Mouse (Mus musculus): ENCODE results near the gene Adcy9.

Gene Adcy9

DNA sequence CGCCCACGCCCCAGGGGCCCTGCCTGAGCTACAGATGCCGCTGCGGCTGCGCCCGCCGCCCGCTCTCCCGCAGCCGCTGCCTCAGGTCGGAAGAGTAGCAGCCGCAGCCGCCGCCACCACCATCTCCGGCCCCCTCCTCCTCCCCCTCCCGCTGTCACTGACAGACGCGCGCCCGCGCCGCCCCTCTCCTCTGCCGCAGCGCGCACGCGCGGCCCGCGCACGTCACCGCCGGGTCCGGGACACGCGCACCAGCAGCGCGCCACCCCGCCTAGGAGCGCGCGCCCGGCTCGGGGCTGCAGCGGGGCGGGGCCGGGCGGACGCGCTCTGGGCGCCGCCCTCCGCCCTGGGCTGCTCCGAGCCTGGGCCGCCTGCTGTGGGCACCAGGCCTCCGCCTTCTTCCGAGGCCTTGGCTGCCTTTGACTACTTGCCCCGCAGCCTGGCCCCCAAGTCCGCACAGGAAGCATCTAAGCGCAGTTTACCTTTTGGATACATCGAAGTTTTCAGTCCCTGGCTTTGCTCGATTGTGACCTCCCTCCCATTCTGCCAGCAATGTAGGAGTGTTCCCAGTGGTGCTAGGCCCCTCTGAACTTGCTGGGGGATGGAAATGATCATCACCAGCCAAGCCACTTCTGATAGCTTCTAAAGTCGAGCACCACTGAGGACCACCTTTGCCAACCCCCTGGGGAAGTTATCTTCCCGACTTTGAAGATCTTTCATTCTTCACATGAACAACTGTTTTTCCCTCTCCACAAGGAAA lies at the start of gene Adcy9:
Adcy9 (minus strand) TSS at position 201 of the 757 bp plus-strand sequence.
- peak; percentile 86 for DNase-seq (ENCODE audit: low read depth)

GRCm38 (mm10) chr16:4469599-4470352 lies 49.5 kb upstream of the Adcy9 start:
- DNase-seq (ENCODE audit: low read depth), result peak; percentile 58

DNA sequence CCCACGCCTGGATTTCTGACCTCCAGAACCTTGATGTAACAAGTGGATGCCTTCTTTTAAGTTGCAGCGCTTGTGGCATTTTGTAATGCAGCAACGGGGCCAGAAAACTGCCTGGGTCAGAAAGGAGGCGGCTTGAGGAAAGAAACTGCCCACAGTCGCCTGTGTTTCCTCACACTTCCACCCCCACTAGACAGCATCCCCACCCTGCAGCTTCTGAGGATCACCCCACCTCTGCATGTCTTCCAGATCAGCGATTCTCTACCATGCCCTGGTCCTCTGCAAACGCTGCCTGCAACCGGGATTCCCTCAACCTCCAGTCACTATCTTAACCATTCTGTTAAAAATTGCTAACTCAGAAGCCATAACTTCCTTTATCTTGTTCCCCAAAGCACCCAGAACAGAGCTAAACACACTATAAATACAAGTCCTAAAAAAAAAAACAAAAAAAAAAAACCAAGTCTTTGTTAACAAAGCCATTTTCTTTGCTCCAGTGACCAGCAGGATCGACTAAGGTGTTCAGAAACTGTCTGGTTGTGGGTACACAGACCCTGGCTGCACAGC lies 44.3 kb upstream of the Adcy9 start:
- no peak for DNase-seq (ENCODE audit: low read depth)

DNA sequence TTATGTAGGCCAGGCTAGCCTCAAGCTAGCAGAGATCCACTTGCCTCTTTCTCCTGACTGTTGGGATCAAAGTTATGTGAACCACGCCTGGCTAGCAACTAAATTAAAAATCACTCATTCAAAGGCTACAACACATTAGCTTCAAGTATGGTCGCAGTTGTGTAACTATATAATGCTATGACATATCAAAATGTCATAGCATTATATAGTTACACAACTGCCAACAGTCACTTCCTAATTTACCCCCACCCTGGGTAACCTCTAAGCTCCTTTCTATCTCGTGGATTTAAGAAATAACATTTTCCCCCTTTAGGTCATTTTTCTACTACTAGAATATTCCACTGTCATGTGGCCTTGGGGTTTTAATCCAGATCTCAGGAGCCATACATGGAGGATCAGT lies 37.6 kb upstream of the Adcy9 start:
- DNase-seq (ENCODE audit: low read depth), result no peak

- no peak for DNase-seq (ENCODE audit: low read depth)
Observed at GRCm38 (mm10) chr16:4456391-4456790, 36.1 kb upstream of the Adcy9 start.

DNA sequence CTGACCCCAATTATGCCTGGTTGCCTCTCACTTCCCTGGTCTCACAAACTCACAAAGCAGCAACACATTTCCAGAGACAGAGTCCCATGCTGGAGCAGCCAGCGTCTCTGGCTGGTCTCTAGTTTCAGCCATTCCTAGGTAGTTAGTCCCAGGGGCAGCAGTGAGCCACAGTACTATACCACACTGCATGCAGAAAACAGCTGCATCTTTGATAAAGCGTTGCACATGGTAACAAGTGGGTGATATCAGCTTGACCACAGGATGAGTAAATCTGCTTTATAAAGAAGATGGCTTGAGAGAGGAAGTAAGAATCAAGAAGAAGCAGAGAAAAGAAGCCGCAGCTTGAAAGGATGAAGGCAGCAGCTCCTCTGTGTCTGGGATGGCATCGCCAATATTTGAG lies 35.4 kb upstream of the Adcy9 start:
- no peak for DNase-seq (ENCODE audit: low read depth)

DNA sequence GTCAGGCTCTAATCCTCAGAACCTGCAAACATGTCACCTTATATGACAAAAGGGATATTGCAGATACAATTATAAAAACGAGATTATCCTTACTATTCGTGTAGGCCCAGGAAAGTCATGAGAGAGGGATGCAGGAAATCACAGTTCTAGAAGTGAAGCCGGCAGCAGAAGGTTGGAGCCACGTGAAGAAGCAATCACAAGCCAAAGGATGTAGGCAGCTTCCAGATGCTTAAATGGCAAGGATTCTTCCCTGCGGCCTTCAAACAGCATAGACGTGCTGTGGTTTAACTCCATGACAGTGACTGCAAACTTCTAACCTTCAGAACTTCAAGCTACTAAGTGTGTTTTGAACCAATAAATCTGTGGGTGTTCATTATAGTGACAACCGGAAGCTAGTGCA lies 34.3 kb upstream of the Adcy9 start:
- DNase-seq (ENCODE audit: low read depth), result no peak

GRCm38 (mm10) chr16:4449418-4449817 lies 29.1 kb upstream of the Adcy9 start:
- DNase-seq (ENCODE audit: low read depth), result no peak

GRCm38 (mm10) chr16:4448235-4448634 lies 27.9 kb upstream of the Adcy9 start:
- no peak for DNase-seq (ENCODE audit: low read depth)

- no peak for DNase-seq (ENCODE audit: low read depth)
Observed at GRCm38 (mm10) chr16:4446395-4446794, 26.1 kb upstream of the Adcy9 start.

- no peak for DNase-seq (ENCODE audit: low read depth)
Observed at GRCm38 (mm10) chr16:4444378-4444777, 24.1 kb upstream of the Adcy9 start.

DNA sequence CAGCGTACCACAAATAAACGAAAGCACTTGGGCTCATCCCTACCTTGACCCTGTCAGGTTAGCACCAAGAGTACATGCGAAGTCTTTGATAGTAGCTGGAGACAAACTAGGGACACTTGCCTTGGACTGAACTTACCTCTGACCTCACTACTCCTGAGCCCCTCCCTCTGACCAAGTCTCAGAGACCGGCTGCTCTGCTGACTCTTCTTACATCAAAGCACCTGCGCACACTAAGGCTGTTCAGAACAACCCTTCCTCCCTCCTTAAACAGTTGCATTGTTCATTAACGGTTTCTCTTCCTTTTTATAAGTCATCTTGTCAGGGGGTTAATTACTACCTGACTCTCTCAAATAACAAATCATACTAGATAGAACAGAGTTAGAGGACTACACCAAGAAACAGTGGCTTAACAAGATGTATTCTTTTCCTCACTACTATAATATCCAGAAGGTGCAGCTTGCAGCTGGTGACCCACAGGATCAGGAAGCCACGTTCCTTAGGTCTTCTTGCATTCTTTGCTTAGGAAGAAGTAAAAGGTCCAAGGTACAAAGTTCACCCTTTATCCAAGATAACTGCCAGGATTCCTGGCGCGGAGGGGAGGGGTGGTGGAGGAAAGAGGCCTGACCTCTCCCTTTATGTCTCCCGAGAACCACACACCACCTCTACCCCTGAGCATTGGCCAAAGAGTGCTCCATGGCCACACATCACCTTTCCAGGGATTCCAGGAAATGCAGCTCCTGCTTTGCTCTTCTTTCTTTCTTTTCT lies 19.2 kb upstream of the Adcy9 start:
- DNase-seq (ENCODE audit: low read depth), result no peak

DNA sequence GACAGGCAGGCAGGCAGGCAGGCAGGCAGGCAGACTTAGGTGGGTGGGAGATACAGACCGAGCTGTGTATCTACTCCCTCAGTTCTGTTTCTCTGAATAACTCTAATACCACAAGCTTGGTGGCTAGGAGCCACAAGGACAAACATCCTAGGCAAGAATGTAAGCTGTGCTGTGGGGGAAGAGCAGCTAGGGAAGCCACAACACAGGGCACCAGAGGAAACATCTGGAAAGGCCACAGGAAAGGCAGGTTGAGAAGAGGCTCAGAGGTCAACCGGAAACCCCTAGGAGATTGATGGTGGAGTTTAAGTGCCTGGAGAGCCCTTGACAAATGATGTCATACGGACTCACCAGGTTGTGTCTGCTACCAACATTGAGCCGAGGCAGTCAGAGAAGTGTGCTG lies 16.4 kb upstream of the Adcy9 start:
- no peak for DNase-seq (ENCODE audit: low read depth)

DNA sequence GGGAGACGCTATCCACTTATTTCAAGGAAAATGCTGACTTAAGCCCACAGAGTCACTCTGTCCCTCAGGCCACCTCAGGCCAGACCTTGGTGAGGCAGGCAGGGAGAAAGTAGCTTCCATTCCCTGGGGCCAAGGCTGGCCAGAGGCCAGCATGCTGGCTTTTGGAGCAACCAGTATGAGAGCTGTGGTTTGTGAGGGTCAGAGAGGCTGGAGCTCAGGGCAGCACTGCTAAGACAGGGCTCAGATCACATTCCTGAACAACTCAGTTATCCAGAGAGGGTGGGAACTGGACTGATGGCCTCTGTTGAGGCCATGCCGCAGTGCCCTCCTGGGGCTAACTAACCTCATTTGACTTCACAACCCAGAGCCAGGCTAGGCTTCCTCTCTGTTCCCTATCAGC lies 15.1 kb upstream of the Adcy9 start:
- no peak for DNase-seq (ENCODE audit: low read depth)

- DNase-seq (ENCODE audit: low read depth), result no peak
Observed at GRCm38 (mm10) chr16:4431841-4432240, 11.5 kb upstream of the Adcy9 start.

DNA sequence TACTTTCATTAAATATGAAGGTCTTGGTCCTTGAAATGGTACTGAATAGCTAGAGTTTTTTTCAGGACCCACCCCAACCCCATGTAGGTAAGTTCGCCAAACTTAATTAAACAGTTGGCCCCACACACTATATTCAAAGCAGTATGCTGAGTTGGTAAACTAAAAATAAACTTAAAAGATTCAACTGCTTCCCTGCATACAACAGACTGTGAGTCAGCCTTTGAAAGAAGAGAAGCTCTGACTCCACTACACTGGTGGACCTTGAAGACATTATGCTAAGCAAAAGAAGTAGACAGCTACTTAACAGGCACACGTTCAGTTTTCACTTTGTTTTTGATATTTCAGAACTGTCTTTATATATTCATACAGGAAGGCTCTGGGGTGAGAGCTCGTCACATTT lies 10.7 kb upstream of the Adcy9 start:
- no peak for DNase-seq (ENCODE audit: low read depth)

- no peak for DNase-seq (ENCODE audit: low read depth)
Observed at GRCm38 (mm10) chr16:4430232-4430631, 9.9 kb upstream of the Adcy9 start.

GRCm38 (mm10) chr16:4425658-4426234 lies 5.4 kb upstream of the Adcy9 start:
- DNase-seq (ENCODE audit: low read depth), result no peak

DNA sequence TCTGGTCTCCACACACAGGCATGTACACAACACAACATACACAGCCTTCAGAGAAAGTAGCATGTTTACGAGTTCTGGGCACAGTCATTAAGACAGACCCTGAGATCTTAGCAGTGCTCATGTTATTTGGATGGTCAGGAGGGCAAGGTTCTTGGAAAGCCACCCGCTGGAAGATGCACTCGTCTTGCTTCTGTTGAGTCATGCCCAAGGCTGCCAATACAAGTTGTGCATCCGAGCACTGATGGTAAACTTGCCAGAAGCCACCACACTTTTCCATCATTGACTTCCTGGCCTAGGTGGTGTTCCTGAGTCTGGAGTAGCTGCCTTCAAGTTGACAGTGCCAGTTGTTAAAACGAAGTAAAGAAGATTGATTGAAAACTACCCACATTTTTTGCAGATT lies 3.3 kb upstream of the Adcy9 start:
- DNase-seq (ENCODE audit: low read depth), result no peak

- DNase-seq (ENCODE audit: low read depth), result no peak
Observed at GRCm38 (mm10) chr16:4422991-4423390, 2.7 kb upstream of the Adcy9 start.

DNA sequence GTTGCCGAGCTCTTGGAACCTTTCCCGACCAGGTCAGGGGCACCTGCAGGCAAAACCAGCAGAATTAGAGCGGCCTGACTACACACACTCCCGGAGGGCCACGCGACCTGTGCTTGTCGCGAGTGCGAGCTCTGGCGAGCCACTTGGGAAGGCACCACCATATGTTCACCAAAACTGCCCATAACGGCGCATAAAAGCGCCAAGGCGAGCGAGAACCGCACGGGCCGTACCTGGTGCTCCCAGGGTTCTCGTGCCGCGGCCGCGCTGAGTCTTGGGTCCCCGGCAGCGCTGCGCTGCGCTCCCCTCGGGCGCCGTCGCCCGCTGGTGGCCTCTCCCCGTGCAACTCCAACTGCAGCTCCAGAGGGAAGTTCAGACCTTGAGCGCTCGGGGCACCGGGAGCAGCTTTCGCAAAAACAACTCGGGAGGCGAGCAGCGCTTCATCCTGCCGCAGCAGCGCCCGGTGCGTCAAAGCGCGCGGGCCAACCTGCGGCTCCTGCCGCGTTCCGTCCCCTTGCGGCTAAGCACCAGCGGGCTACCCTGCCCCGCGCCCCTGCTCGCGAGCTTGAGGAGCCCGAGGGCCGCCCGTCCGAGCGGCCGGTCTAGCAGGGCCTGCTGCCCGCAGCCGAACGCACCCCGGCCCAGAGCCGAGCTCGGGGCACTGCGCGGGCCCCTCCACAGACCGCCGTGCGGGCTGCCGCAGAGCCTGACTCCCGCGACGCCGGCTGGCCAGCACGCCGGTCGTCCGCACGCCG lies 576 bp downstream of the Adcy9 start:
- peak; percentile 54 for DNase-seq (ENCODE audit: low read depth)

Measured in induced T-regulatory cell, adult 2 months (primary cell).